Mouse (Mus musculus) ovary, adult 2 months (tissue): Measurements from ENCODE around the gene Pcdh8. TPM values are rescaled to one million over a fixed set of nuclear protein-coding genes. Genes with fewer than 3 reads are reported as not detected.

Experiments used
- polyA plus RNA-seq: library from polyadenylated mRNA; depleted of rRNA; stranded (reverse); fragments of >200 nt; gene quantifications from 2 replicates; pipeline ENCODE4 v1.2.3, GENCODE M21; 2012; rRNA removed

Gene Pcdh8
- polyA plus RNA-seq, result 1.4 and 1.7 TPM in 2 replicates

GRCm38 (mm10) chr14:79771094-79771535 is at the start of gene Pcdh8:
Gene Pcdh8 (minus strand): TSS chr14:79771312.

Other genes starting within 250 kb of the Pcdh8 start
- 4.1 and 4.6 TPM in 2 replicates for gene Sugt1, start 183.6 kb downstream of the Pcdh8 start, polyA plus RNA-seq
- 61.5 and 73.4 TPM in 2 replicates for gene Cnmd, start 109.1 kb downstream of the Pcdh8 start, polyA plus RNA-seq
- 0.10 TPM in 1 of 2 replicates, not detected in the other for gene Olfm4, start 212.8 kb upstream of the Pcdh8 start, polyA plus RNA-seq